Mouse (Mus musculus) bone marrow macrophage, adult 2 months (primary cell): Measurements from ENCODE around the gene Polr2j.
"Not testable (repeated sequence)": the region's sequence is repeated elsewhere in the genome, so short reads cannot be mapped to it uniquely, and the experiment has no call there.

Source experiments
- CTCF ChIP-seq: IDR thresholded peaks from 2 replicates; pipeline ENCODE4 v1.5.1; 2012; ENCODE audit warnings: low read depth, mild to moderate bottlenecking, low read length, moderate library complexity
- POLR2A ChIP-seq: IDR thresholded peaks from 2 replicates; pipeline ENCODE4 v1.6.1; 2012; ENCODE audit warnings: mild to moderate bottlenecking, low read depth, low read length, borderline replicate concordance

- TF ChIP-seq CTCF, POLR2A: not testable (repeated sequence)
Measured at GRCm38 (mm10) chr5:136149134-136149576, 32.7 kb downstream of the Polr2j start.
